Mouse (Mus musculus): ENCODE results near the gene Olfr1164. TPM values are rescaled to one million over a fixed set of nuclear protein-coding genes. Genes with fewer than 3 reads are reported as not detected.

Gene Olfr1164
- polyA plus RNA-seq (2012; rRNA removed): not detected in 2 replicates

GRCm38 (mm10) chr2:88093866-88094265 lies at the start of gene Olfr1164:
Olfr1164 (minus strand) TSS chr2:88093966.
- DNase-seq (ENCODE audit: low read depth, low spot score): no peak
- WGBS: 64% methylated on average over 4 of the region's 4 CpGs

GRCm38 (mm10) chr2:88128172-88128571 lies 34.4 kb upstream of the Olfr1164 start, which contains the start of gene Olfr1166:
Olfr1166 (minus strand) TSS chr2:88128272.
- 74% methylated on average over 1 of the region's 1 CpGs for WGBS
- no peak for DNase-seq (ENCODE audit: low read depth, low spot score)

GRCm38 (mm10) chr2:88071730-88072129 lies 22.0 kb downstream of the Olfr1164 start, which contains the start of gene Olfr1163:
Olfr1163 (minus strand) TSS chr2:88071830.
- no peak for DNase-seq (ENCODE audit: low read depth, low spot score)

- DNase-seq (ENCODE audit: low read depth, low spot score): no peak
- WGBS: 87% methylated on average over 2 of the region's 2 CpGs
Observed at GRCm38 (mm10) chr2:88063587-88063986, 30.2 kb downstream of the Olfr1164 start.

GRCm38 (mm10) chr2:88051029-88051428 lies 42.7 kb downstream of the Olfr1164 start, which contains the start of gene Olfr1162:
Olfr1162 (minus strand) TSS chr2:88051129.
- 79% methylated on average over 1 of the region's 1 CpGs for WGBS
- no peak for DNase-seq (ENCODE audit: low read depth, low spot score)

Other genes starting within 250 kb of the Olfr1164 start
- gene Olfr1150-ps1, start 250.0 kb downstream of the Olfr1164 start, polyA plus RNA-seq (2012; rRNA removed): not detected in 2 replicates
- gene Olfr1151, start 238.1 kb downstream of the Olfr1164 start, polyA plus RNA-seq (2012; rRNA removed): not detected in 2 replicates
- gene Olfr1152, start 227.5 kb downstream of the Olfr1164 start, polyA plus RNA-seq (2012; rRNA removed): not detected in 2 replicates
- not detected in 2 replicates for gene Olfr1153, start 199.0 kb downstream of the Olfr1164 start, polyA plus RNA-seq (2012; rRNA removed)
- gene Olfr1154, start 188.8 kb downstream of the Olfr1164 start, polyA plus RNA-seq (2012; rRNA removed): not detected in 2 replicates
- gene Olfr1155, start 148.8 kb downstream of the Olfr1164 start, polyA plus RNA-seq (2012; rRNA removed): not detected in 2 replicates
- not detected in 2 replicates for gene Olfr1156, start 140.9 kb downstream of the Olfr1164 start, polyA plus RNA-seq (2012; rRNA removed)
- not detected in 2 replicates for gene Olfr1157, start 125.7 kb downstream of the Olfr1164 start, polyA plus RNA-seq (2012; rRNA removed)
- gene Olfr74, start 119.3 kb downstream of the Olfr1164 start, polyA plus RNA-seq (2012; rRNA removed): not detected in 2 replicates
- gene Olfr1158, start 103.9 kb downstream of the Olfr1164 start, polyA plus RNA-seq (2012; rRNA removed): not detected in 2 replicates
- gene Olfr1160, start 85.7 kb downstream of the Olfr1164 start, polyA plus RNA-seq (2012; rRNA removed): not detected in 2 replicates
- not detected in 2 replicates for gene Olfr1161, start 71.2 kb downstream of the Olfr1164 start, polyA plus RNA-seq (2012; rRNA removed)
- not detected in 2 replicates for gene Olfr73, start 56.3 kb downstream of the Olfr1164 start, polyA plus RNA-seq (2012; rRNA removed)
- not detected in 2 replicates for gene Olfr1162, start 42.8 kb downstream of the Olfr1164 start, polyA plus RNA-seq (2012; rRNA removed)
- gene Olfr1163, start 22.1 kb downstream of the Olfr1164 start, polyA plus RNA-seq (2012; rRNA removed): not detected in 2 replicates
- not detected in 2 replicates for gene Olfr1166, start 34.3 kb upstream of the Olfr1164 start, polyA plus RNA-seq (2012; rRNA removed)
- not detected in 2 replicates for gene Olfr1167, start 61.2 kb upstream of the Olfr1164 start, polyA plus RNA-seq (2012; rRNA removed)
- gene Olfr1168, start 87.9 kb upstream of the Olfr1164 start, polyA plus RNA-seq (2012; rRNA removed): not detected in 2 replicates
- gene Olfr1170, start 134.4 kb upstream of the Olfr1164 start, polyA plus RNA-seq (2012; rRNA removed): not detected in 2 replicates
- gene Olfr1173, start 185.9 kb upstream of the Olfr1164 start, polyA plus RNA-seq (2012; rRNA removed): not detected in 2 replicates
- not detected in 2 replicates for gene Olfr1174-ps, start 221.2 kb upstream of the Olfr1164 start, polyA plus RNA-seq (2012; rRNA removed)
- gene Olfr1175-ps, start 233.2 kb upstream of the Olfr1164 start, polyA plus RNA-seq (2012; rRNA removed): not detected in 2 replicates
- gene Olfr1176, start 242.8 kb upstream of the Olfr1164 start, polyA plus RNA-seq (2012; rRNA removed): not detected in 2 replicates

Data from large intestine, adult 2 months (tissue).